Mouse (Mus musculus): ENCODE results near the gene Eml3.

GRCm38 (mm10) chr19:8976535-8976934, 47.2 kb downstream of the Eml3 start:
- TF ChIP-seq POLR2A (IDR thresholded peaks at IDR 0.05; ENCODE audit: insufficient read length, low read depth) = peak; percentile 14
- no peak for TF ChIP-seq USF1 (IDR thresholded peaks at IDR 0.05; ENCODE audit: low read depth)
- TF ChIP-seq TCF12 (IDR thresholded peaks at IDR 0.05; ENCODE audit: insufficient read depth, poor library complexity, severe bottlenecking) = no peak
- TF ChIP-seq E2F4 (IDR thresholded peaks at IDR 0.05; ENCODE audit: insufficient read depth) = no peak
- TF ChIP-seq POLR2AphosphoS2 (IDR thresholded peaks at IDR 0.05; ENCODE audit: insufficient read length, low read depth) = no peak
- no peak for TF ChIP-seq MAX (IDR thresholded peaks at IDR 0.05; ENCODE audit: low read depth)
- TF ChIP-seq CEBPB (IDR thresholded peaks at IDR 0.05; ENCODE audit: insufficient read depth, poor library complexity, severe bottlenecking) = no peak
- no peak for TF ChIP-seq MYOG (IDR thresholded peaks at IDR 0.05; ENCODE audit: control insufficient read depth in 1 of 3, insufficient read depth in 1 of 3, insufficient read length in 2 of 3, low read depth in 2 of 3)
- TF ChIP-seq MYOD1 (IDR thresholded peaks at IDR 0.05; ENCODE audit: control insufficient read depth in 1 of 3, insufficient read length in 2 of 3, low read depth in 2 of 3) = no peak
